Mouse (Mus musculus) hindbrain, embryonic 12.5 days (tissue): ENCODE results near the gene Ugt1a6a. TPM values are rescaled to one million over a fixed set of nuclear protein-coding genes. Genes with fewer than 3 reads are reported as not detected.
"Not testable (repeated sequence)": the region's sequence is repeated elsewhere in the genome, so short reads cannot be mapped to it uniquely, and the experiment has no call there.

Source experiments
- ATAC-seq: fragments of 200-750 bp; cut with Nextera tagmentation; 2 replicates; pipeline ENCODE4 v1.8.0; 2017; ENCODE audit warnings: moderate TSS enrichment; ENCODE audit not compliant: low FRiP score
- H3K27ac ChIP-seq: fragments of 300-500 bp; sonication (generic); 2 replicates; pipeline ENCODE4 v1.5.1; 2016; ENCODE audit warnings: mild to moderate bottlenecking
- H3K27me3 ChIP-seq: fragments of 300-500 bp; sonication (generic); 2 replicates; pipeline ENCODE4 v1.6.1; 2016; ENCODE audit warnings: mild to moderate bottlenecking
- H3K36me3 ChIP-seq: fragments of 300-500 bp; sonication (generic); 2 replicates; pipeline ENCODE4 v1.6.1; 2016; ENCODE audit warnings: mild to moderate bottlenecking
- H3K4me1 ChIP-seq: fragments of 300-500 bp; sonication (generic); 2 replicates; pipeline ENCODE4 v1.6.1; 2016
- H3K4me2 ChIP-seq: fragments of 300-500 bp; sonication (generic); replicated peaks from 2 replicates; pipeline ENCODE4 v1.6.1; 2016; ENCODE audit warnings: mild to moderate bottlenecking
- H3K4me3 ChIP-seq: fragments of 300-500 bp; sonication (generic); 2 replicates; pipeline ENCODE4 v1.5.1; 2016; ENCODE audit warnings: mild to moderate bottlenecking
- H3K9ac ChIP-seq: fragments of 300-500 bp; sonication (generic); 2 replicates; pipeline ENCODE4 v1.6.1; 2016; ENCODE audit warnings: mild to moderate bottlenecking, moderate library complexity
- H3K9me3 ChIP-seq: fragments of 300-500 bp; sonication (generic); replicated peaks from 2 replicates; pipeline ENCODE4 v1.6.1; 2016; ENCODE audit warnings: mild to moderate bottlenecking
- WGBS: fragments of 180-500 bp; shearing (Covaris S2); methylation state at CpG from one replicate; pipeline ENCODE4 v1.1.7; 2016; 5-methylcytosine and 5-hydroxymethylcytosine counted together
- polyA plus RNA-seq: library from polyadenylated mRNA; unstranded; fragments of >200 nt; fragmentation: Nextera tagmentation; extraction: Ambion mirVana; gene quantifications from 2 replicates; pipeline ENCODE4 v1.2.1, GENCODE M21; 2016

The Ugt1a6a gene
- polyA plus RNA-seq, 1 experiment from 2014 or later: 1.0 TPM

GRCm38 (mm10) chr1:88140492-88140891 is 5.9 kb downstream of the Ugt1a6a start:
- not testable (repeated sequence) for H3K4me2 ChIP-seq, H3K9me3 ChIP-seq, H3K36me3 ChIP-seq, H3K4me1 ChIP-seq, H3K27ac ChIP-seq, H3K4me3 ChIP-seq, ATAC-seq, H3K9ac ChIP-seq, H3K27me3 ChIP-seq
- 44% methylated on average over 1 of the region's 1 CpGs for WGBS

DNA sequence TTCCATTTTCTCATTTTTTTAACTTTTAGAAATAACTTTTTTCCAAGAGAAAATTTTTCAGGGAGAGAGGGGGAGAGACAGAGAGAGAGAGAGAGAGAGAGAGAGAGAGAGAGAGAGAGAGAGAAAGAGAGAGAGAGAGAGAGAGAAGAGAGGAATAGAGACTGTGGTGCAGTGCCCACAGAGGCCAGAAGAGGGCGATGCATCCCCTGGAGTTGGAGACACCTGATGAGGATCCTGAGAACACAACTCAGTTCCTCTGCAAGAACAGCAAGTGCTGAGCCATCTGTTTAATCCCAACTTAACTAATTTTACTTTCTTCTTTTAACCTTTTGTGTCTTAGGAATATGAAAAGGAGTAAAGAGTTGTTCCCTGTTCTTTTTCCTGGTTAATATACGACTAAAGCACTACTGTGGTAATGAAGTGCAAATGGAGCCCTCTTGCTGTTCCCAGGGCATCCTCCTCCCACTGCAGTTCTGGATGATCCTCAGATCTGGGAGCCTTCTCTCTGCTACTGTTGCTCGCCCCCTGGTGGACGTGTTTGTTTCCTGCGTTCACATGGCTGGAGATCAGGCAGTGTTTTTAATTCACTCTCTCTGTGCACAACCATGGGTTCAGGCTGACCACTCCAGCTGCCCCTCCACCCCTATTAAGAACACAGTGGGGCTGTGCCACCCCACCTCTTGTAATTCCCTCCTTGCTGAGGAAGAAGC is 9.5 kb downstream of the Ugt1a6a start:
- not testable (repeated sequence) for H3K36me3 ChIP-seq, ATAC-seq, H3K27ac ChIP-seq, H3K27me3 ChIP-seq, H3K9ac ChIP-seq, H3K4me1 ChIP-seq, H3K9me3 ChIP-seq, H3K4me2 ChIP-seq, H3K4me3 ChIP-seq
- 1% methylated on average over 5 of the region's 5 CpGs for WGBS

- not testable (repeated sequence) for ATAC-seq, H3K4me2 ChIP-seq, H3K27ac ChIP-seq, H3K4me3 ChIP-seq, H3K9me3 ChIP-seq, H3K27me3 ChIP-seq, H3K9ac ChIP-seq, H3K4me1 ChIP-seq, H3K36me3 ChIP-seq
- 71% methylated on average over 2 of the region's 2 CpGs for WGBS
These were observed 10.7 kb downstream of the Ugt1a6a start for GRCm38 (mm10) chr1:88145278-88145677.

GRCm38 (mm10) chr1:88150133-88150532 is 15.5 kb downstream of the Ugt1a6a start:
- 94% methylated on average over 2 of the region's 2 CpGs for WGBS
- H3K9ac ChIP-seq, H3K27ac ChIP-seq, H3K4me1 ChIP-seq, ATAC-seq, H3K4me2 ChIP-seq, H3K36me3 ChIP-seq, H3K27me3 ChIP-seq, H3K9me3 ChIP-seq, H3K4me3 ChIP-seq: not testable (repeated sequence)

DNA sequence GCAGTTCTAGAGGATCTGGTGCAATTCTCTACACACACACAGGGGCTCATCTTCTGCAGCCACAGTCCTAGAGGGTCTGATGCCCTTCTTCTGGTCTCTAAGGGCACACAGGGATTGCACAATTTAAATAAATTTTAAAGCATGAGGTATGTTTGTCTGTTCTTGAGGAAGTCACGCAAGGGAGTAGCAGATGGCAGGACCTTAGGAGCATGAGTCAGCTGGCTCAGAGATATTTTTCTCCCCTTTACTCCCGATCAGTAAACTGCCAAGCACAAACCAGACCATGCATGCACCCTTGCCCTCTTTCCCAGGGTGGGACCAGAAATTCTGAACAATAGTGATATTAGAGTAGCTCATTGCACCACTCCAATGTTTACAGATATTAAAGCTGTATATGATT is 23.8 kb downstream of the Ugt1a6a start:
- Histone ChIP-seq H3K4me3 (no peak overlapping the region), H3K4me2 (no peak overlapping the region), H3K4me1 (no peaks in the 10 kb centered on the region), H3K9me3 (no peaks in the 10 kb centered on the region), H3K36me3 (no peaks in the 10 kb centered on the region), H3K27ac (no peak overlapping the region), H3K9ac (no peak overlapping the region), H3K27me3 (no peaks in the 10 kb centered on the region)
- no peak for ATAC-seq
- 92% methylated on average over 2 of the region's 2 CpGs for WGBS

- no peak for ATAC-seq
- 81% methylated on average over 5 of the region's 5 CpGs for WGBS
These were observed 31.1 kb downstream of the Ugt1a6a start, which contains the start of gene Ugt1a5 for GRCm38 (mm10) chr1:88165711-88166110. Gene Ugt1a5, plus strand, starts transcription at chr1:88166012.

GRCm38 (mm10) chr1:88172190-88172589 is 37.6 kb downstream of the Ugt1a6a start:
- ATAC-seq, H3K27ac ChIP-seq, H3K36me3 ChIP-seq, H3K27me3 ChIP-seq, H3K4me3 ChIP-seq, H3K9ac ChIP-seq, H3K4me1 ChIP-seq, H3K4me2 ChIP-seq, H3K9me3 ChIP-seq: not testable (repeated sequence)
- 83% methylated on average over 6 of the region's 7 CpGs for WGBS

More at GRCm38 (mm10) chr1:88165711-88166110, 31.1 kb downstream of the Ugt1a6a start, which contains the start of gene Ugt1a5:
- H3K9me3 ChIP-seq: no peaks in the 10 kb centered on the region
- no peaks in the 10 kb centered on the region for H3K4me1 ChIP-seq
- no peak within 1 kb of the TSS for H3K4me3 ChIP-seq
- H3K27ac ChIP-seq: no peak within 1 kb of the TSS
- no peaks in the 10 kb centered on the region for H3K27me3 ChIP-seq
- H3K36me3 ChIP-seq: no peaks in the 10 kb centered on the region
- no peak within 1 kb of the TSS for H3K4me2 ChIP-seq
- H3K9ac ChIP-seq: no peak within 1 kb of the TSS

DNA sequence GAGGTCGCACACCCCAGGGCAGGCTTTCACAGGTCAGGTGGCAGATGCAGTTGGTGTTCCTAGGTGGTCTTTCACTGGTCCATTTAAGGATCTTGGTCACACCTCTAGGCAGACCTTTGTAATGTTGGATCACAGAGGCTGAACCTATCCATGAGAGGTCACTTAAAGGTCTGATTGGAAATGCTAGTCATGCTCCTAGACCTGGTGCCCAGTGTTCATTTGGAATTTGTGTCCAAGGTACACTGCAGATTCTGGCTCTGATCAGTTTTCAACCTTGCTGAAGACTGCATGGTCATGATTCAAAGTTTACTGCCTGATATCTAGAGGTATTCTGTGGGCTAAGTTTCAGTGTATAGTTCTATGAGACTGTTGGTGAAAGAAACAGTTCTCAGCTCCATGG is 45.0 kb downstream of the Ugt1a6a start:
- no peaks in the 10 kb centered on the region for H3K27me3 ChIP-seq
- 77% methylated on average over 1 of the region's 1 CpGs for WGBS
- no peak for ATAC-seq
- no peak overlapping the region for H3K4me3 ChIP-seq
- H3K27ac ChIP-seq: no peak overlapping the region
- no peaks in the 10 kb centered on the region for H3K4me1 ChIP-seq
- H3K9me3 ChIP-seq: peaks cover 20% of the 10 kb centered on the region
- no peak overlapping the region for H3K4me2 ChIP-seq
- no peaks in the 10 kb centered on the region for H3K36me3 ChIP-seq
- H3K9ac ChIP-seq: no peak overlapping the region

DNA sequence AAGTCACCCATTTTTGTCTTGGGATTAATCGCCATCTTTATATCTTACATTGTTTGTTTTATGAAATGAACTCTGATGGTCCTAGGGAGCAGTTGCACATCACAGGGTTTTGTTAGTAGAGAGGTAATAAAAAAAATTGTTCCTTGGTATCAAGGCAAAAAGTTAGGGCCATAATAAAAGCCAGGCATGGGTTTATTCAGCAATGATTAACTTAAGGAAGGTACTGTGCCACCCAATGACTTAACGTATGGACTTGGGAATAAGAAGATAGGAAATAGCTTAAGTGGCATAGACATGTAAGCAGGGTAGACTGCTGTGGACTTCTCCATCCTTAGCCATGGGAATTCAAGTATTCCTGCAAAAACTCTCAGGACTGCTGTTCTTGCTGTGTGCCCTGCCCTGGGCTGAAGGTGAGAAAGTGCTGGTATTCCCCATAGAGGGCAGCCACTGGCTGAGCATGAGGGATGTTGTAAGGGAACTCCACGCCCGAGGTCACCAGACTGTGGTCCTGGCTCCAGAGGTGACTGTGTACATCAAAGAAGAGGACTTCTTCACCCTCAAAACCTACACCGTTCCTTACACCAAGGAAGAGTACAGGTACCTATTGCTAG is 51.8 kb downstream of the Ugt1a6a start:
- ATAC-seq: no peak
- WGBS: 85% methylated on average over 5 of the region's 5 CpGs

GRCm38 (mm10) chr1:88192136-88192535 is 57.5 kb downstream of the Ugt1a6a start:
- Histone ChIP-seq H3K36me3 (no peaks in the 10 kb centered on the region), H3K27me3 (no peaks in the 10 kb centered on the region), H3K4me2 (no peak overlapping the region), H3K4me3 (no peak overlapping the region), H3K9me3 (no peaks in the 10 kb centered on the region), H3K4me1 (no peaks in the 10 kb centered on the region), H3K27ac (no peak overlapping the region), H3K9ac (no peak overlapping the region)
- no peak for ATAC-seq
- WGBS: 57% methylated on average over 3 of the region's 3 CpGs

More for the DNA sequence above, 51.8 kb downstream of the Ugt1a6a start:
- no peak overlapping the region for H3K4me3 ChIP-seq
- no peaks in the 10 kb centered on the region for H3K36me3 ChIP-seq
- no peak overlapping the region for H3K4me2 ChIP-seq
- no peaks in the 10 kb centered on the region for H3K27me3 ChIP-seq
- H3K27ac ChIP-seq: no peak overlapping the region
- no peaks in the 10 kb centered on the region for H3K4me1 ChIP-seq
- H3K9ac ChIP-seq: no peak overlapping the region
- 0 out of 2 replicates have a peak, but pooled peaks cover 3% of the 10 kb centered on the region for H3K9me3 ChIP-seq

GRCm38 (mm10) chr1:88195687-88196086 is 61.1 kb downstream of the Ugt1a6a start:
- no peak for ATAC-seq

GRCm38 (mm10) chr1:88197443-88197842 is 62.8 kb downstream of the Ugt1a6a start:
- Histone ChIP-seq H3K27me3 (no peaks in the 10 kb centered on the region), H3K4me2 (no peak overlapping the region), H3K4me3 (no peak overlapping the region), H3K9ac (no peak overlapping the region), H3K9me3 (no peaks in the 10 kb centered on the region), H3K36me3 (no peaks in the 10 kb centered on the region), H3K4me1 (no peaks in the 10 kb centered on the region), H3K27ac (no peak overlapping the region)
- ATAC-seq: no peak
- WGBS: 80% methylated on average over 3 of the region's 3 CpGs

More at GRCm38 (mm10) chr1:88195687-88196086, 61.1 kb downstream of the Ugt1a6a start:
- Histone ChIP-seq H3K27ac (no peak overlapping the region), H3K36me3 (no peaks in the 10 kb centered on the region), H3K4me2 (no peak overlapping the region), H3K9me3 (no peaks in the 10 kb centered on the region), H3K4me1 (no peaks in the 10 kb centered on the region), H3K27me3 (no peaks in the 10 kb centered on the region), H3K9ac (no peak overlapping the region), H3K4me3 (no peak overlapping the region)
- 86% methylated on average over 1 of the region's 1 CpGs for WGBS

GRCm38 (mm10) chr1:88199996-88200395 is 65.4 kb downstream of the Ugt1a6a start:
- no peak overlapping the region for H3K9ac ChIP-seq
- no peaks in the 10 kb centered on the region for H3K36me3 ChIP-seq
- ATAC-seq: no peak

More at GRCm38 (mm10) chr1:88199996-88200395, 65.4 kb downstream of the Ugt1a6a start:
- no peaks in the 10 kb centered on the region; the same call in 1 of the 2 replicates for H3K9me3 ChIP-seq
- WGBS: 69% methylated on average over 2 of the region's 2 CpGs
- H3K4me2 ChIP-seq: no peak overlapping the region
- H3K27ac ChIP-seq: no peak overlapping the region
- H3K27me3 ChIP-seq: no peaks in the 10 kb centered on the region
- no peak overlapping the region for H3K4me3 ChIP-seq
- H3K4me1 ChIP-seq: peaks cover under 1% of the 10 kb centered on the region; the same call in 1 of the 2 replicates
